Mouse (Mus musculus) cerebellum, adult (tissue): ENCODE measurements around the gene Stk11.
A peak's percentile ranks its signal among the peaks of the same experiment; 100 is the strongest.
"Not testable (repeated sequence)": the region's sequence is repeated elsewhere in the genome, so short reads cannot be mapped to it uniquely, and the experiment has no call there.

Source experiments
- ATAC-seq: cut with Nextera tagmentation; 2 replicates; pipeline ENCODE4 v1.9.2; 2017; ENCODE audit warnings: mild to moderate bottlenecking, moderate library complexity, mixed read lengths; ENCODE audit not compliant: insufficient number of reproducible peaks, low FRiP score, low TSS enrichment

Gene Stk11

DNA sequence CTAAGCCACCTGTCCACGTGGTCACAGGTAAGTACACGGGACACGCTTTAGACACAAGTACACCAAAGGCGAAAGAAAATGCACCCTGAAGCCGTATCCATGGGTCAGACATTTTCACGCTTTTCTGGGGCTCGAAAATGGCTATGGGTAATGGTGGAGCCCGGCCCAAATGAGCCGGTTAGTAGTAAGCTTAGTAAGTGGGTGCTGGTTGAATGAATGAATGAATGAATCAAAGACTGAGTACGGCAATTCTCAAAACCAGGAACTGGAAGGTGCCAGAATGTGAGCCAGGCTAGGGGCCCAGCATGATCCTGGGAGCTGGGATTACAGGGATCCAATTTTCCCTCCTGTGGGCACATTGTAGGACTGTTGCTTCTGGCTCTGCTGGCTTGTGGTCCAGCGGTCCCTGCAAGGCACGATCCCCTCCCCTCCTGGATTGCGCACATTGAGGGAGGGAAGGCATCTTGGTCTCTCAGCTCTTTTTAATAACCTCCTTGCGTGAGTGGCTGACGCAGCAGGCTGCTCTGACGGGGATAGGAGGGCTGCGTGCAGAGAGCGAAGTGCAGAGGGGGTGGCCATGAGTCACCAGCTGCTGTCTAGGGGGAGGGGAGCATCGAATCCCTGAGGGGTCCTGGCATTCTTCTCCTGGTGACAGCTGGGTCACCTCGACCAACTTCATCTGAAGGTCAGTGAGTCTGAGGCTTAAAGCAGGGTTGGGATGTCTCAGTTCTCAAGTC lies 50.0 kb downstream of the Stk11 start, which contains the start of gene Cirbp:
Gene Cirbp, plus strand, starts transcription at position 594 of the 737 bp plus-strand sequence.
- no peak for ATAC-seq

DNA sequence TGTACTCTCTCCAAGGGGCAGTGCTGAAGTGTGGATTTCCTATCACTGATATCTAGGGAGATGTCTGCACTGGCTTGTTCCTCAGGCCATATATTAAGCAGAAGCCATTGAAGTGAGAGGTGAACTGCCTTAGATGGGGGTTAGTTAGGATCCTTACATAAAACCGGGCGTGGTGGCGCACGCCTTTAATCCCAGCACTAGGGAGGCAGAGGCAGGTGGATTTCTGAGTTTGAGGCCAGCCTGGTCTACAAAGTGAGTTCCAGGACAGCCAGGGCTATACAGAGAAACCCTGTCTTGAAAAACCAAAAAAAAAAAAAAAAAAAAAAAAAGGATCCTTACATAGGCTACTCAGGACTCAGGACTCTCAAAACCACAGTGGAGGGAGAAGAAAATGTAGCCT lies 50.5 kb downstream of the Stk11 start:
- ATAC-seq, result not testable (repeated sequence)

DNA sequence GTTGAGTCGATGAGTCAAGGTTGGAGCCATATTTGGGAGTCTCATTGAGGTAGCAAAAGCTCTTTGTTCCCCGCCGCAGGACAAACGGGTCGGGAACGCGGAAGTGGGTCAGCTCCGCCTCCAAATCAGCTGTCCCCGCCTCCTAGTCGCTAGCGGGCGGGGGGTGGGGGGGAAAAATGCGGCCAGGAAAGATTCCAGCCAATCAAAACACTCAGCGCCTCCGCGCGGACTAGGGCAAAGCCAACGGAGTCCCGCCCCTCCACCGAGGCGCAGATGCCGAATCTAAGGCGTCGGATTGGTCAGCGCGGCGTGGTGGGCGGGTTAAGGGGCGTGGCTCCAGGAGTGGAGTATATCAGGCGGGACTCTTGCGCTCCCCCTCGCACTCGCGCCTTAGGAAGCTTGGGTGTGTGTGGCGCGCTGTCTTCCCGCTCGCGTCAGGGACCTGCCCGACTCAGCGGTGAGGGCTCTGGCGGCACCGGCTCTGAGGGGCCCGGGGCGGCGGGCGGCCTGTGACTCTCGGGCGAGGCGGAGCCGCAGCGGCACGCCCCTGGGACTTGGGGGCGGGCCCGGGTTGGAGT lies 51.9 kb downstream of the Stk11 start:
- ATAC-seq, result peak; percentile 72

DNA sequence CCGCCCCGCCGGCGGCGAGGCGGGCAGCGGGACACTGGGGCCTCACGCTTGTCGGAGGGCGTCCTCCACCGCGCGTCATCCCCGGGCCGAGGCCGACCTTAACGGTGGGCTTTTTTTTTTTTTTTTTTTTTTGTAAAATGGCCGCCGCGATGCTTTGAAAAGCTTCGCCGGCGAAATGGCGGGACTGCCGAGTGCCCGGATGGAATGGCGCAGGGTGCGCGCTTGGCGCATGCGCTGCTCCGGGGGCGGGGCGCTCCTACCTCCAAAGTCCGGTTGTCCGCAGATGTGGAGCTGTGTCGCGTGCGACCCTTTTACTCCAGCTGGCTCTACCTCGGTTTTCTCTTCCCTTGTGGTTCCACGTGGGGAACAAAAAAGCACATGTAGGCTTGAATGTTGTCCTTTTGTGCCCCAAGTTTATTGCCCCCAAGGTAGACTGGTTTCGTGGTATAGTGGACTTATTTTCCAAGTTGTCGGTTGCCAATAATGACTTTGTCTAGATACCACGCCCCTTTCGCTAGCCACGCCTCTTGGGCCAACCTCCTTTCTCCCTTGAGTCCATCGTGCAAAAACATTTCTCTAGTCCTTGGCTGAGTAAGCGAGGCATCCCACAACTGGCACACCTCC lies 52.5 kb downstream of the Stk11 start:
- ATAC-seq, result peak; percentile 20; the same call in 1 of the 2 replicates

DNA sequence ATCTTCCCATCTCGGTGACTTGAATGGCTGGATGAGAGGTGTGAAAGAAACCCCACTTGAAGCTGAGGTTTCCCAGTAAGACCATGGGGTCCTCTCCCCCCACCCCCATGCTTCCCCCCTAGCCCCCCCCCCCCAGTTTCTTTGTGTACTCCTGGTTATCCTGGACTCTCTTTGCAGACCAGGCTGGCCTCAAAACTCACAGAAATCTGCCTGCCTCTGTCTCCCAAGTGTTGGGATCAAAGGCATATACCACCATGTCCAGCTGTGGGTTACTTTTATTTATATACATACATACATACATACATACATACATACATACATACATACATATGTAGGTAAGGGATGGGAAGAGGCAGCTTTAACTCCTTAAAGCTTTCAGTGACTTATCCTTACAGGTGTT lies 53.5 kb downstream of the Stk11 start:
- no peak for ATAC-seq

DNA sequence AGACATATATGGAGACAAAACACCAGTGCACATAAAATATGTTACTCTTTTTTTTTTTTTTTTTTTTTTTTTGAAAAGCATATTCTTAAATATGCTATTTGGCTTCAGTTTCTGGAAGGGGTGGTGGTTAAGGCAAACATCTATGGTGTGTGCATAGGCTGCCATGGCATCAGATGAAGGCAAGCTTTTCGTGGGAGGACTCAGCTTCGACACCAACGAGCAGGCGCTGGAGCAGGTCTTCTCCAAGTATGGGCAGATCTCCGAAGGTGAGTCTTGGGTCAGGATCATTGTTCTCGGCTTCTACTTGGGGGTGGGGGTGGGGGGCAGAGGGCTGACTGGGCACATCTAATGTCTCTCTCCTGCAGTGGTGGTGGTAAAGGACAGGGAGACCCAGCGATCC lies 54.0 kb downstream of the Stk11 start:
- no peak for ATAC-seq

DNA sequence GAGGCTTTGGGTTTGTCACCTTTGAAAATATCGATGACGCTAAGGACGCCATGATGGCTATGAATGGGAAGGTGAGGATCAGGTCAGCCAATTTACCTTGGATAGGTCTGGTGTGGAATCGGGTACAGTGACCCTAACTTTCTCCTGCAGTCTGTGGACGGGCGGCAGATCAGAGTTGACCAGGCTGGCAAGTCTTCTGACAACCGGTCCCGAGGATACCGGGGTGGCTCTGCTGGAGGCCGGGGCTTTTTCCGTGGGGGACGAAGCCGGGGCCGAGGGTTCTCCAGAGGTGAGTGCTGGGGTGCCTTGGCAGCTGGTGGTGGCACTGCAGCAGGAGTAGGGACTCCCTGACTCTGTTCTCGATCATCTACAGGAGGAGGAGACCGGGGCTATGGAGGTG lies 54.4 kb downstream of the Stk11 start:
- ATAC-seq, result no peak

DNA sequence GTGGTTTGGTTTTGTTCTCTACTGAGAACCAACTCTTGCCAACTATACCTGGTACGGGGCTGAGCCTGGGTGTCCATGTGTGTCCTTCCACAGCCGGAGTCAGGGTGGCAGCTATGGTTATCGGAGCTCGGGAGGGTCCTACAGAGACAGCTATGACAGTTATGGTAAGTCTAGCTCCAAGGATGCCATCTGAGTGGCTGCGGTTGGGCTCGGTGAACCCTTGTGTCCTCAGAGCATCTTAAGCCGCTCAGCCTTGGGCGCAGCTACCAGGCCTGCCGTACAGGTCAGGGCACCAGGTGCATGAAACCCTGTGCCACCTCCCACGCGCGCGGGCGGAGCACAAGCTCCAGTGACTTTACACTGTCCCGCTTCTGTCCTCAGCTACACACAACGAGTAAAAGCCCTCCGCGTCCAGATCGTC lies 55.0 kb downstream of the Stk11 start:
- ATAC-seq, result no peak

DNA sequence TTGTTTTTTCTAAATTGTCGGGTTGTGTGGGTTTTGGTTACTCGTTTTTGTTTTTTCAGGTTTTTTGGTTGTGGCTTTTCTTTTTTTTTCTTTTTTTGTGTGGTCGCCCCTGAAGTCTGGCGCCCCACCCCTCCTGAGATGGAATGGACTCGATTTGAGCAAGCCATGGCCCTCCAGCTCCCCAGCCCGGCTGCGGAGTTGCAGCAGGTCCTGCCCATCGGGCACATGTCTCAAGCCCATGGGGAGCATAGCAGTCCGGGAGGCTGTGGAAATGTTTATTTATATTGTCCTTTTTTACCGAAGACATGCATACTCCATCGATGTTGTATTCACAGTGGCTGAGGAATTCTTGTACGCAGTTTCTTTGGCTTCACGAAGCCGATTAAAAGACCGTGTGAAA lies 55.6 kb downstream of the Stk11 start:
- ATAC-seq, result no peak

DNA sequence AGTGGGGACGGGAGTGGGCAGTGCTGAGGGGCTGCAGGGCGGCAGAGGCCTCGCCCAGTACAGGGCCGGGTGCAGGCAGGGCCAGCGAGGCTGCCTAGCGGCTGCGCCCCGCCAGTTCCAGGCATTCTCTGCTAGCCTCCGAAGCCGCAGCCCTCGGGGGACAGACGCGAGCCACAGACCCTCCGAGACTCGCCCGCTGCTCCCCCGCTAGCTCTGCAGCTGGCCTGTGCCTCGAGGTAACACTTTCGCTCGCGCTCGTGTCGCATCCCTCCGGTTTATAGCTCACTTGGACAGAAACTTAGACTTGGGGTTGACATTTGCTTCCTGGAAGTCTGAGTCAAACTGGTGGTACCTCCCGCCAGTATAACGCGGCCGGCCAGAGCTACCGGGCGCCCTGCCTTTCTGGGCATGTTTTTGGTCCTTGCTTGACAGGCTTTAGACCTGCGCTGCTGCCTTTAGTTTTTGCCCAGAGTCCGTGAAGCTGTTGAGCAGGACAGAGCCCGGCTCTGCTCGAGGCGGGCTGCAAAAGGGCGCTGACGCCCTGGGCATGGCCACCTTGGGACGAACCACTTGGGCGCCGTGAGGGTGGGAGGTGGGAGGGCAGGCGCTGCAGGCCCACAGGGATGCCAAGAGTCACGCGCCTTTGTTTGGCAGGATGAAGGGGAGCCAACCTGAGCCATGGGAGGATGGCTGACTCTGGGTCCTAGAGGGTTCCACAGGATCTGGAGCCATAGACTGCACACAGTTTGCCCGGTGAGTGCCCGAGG lies 56.3 kb downstream of the Stk11 start:
- no peak for ATAC-seq

DNA sequence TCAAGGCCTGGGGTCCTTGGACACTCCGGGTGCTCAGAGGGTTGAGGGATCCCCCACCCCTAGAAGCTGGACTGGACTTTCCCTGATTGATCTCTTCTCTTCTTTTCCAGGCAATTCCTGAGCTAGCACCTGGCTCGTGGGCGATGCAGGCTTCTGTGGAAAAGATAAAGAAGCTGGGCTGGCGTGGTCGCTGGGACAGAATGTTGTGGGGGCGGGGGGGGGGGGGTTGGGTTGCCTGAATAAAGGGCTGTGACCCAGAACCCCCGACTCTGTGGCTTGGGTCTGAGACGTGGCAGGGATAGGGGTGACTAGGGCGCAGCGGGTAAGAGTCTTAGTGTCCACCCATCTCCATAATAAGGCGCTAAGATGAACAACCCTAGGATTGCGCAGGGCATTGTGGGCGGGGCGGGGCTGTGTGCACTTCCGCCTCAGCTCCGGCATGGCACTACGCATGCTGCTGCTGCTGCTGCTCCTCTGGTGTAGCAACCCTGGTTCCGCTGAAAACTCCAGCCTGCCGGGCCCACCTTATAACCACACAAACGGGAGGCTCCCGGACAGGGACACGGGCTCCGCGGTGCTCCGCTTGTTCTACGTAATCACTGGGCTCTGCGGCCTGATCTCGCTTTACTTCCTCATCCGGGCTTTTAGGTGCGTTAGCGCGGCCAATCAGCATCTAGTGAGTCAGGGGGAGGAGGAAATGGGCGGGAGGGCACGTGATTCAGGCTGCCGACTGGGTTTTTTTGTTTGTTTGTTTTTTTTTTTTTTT lies 57.1 kb downstream of the Stk11 start, which contains the start of gene 1600002K03Rik:
Gene 1600002K03Rik, plus strand, starts transcription at position 418 of the 766 bp plus-strand sequence.
- ATAC-seq, result peak; percentile 34; the same call in 1 of the 2 replicates

DNA sequence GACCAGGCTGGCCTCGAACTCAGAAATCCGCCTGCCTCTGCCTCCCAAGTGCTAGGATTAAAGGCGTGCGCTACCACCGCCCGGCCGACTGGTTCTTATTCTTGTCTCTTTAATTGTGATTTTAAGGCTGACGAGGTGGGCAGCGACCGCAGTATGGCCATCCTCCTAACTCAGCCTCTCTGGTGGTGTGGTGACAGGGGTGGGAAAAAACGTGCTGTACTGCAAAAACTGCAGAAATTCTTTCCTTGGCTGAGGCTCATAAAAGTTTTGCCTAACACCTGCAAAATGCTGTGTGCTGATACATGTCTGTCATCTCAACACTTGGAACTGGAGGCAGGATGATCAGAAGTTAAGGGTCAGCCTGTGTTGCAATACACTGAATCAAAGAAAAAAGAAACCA lies 57.8 kb downstream of the Stk11 start:
- no peak for ATAC-seq

DNA sequence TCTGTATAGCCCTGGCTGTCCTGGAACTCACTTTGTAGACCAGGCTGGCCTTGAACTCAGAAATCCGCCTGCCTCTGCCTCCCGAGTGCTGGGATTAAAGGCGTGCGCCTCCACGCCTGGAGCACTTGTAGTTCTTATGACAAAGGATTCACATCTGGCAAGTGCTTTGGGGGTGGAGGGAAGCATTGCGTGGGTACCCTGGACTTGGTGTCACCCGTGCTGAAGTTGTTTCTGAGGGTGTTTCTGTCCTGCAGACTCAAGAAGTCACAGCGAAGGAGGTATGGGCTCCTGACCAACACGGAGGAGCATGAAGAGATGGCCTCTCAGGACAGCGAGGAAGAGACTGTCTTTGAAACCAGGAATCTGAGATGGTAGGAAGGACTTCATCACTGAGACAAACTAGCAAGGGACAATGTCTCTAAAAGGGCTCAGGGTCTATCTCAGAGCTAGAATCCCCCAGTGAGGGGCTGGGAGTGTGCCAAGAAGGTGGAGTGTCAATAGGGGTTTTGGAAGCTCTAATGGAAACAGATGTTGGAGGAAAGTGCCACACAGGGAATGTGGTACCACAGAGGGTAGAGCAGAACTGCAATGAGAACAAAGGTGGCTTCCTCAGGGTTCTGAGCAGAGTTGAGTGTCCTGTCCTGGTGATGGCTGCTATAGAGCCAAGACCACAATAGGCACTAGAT lies 58.5 kb downstream of the Stk11 start:
- ATAC-seq, result no peak

DNA sequence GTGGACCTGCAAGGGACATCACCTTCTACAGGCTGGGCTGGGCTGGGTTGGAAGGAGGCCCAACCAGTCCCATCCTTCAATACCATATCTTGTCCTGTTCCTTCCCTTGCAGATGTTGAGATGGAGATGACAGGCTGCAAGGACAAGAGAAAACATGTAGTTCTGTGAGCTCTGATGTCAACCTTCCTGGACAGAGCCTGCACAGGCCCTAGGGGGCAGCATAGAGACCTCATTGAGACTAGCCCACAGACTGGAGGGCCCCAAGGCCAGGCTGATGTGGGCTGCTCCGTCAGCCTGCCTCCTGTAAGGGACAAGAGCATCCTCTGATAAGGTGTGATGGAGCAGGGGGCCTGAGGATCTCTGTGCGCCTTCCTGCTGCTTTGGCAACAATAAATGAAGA lies 59.1 kb downstream of the Stk11 start:
- no peak for ATAC-seq

DNA sequence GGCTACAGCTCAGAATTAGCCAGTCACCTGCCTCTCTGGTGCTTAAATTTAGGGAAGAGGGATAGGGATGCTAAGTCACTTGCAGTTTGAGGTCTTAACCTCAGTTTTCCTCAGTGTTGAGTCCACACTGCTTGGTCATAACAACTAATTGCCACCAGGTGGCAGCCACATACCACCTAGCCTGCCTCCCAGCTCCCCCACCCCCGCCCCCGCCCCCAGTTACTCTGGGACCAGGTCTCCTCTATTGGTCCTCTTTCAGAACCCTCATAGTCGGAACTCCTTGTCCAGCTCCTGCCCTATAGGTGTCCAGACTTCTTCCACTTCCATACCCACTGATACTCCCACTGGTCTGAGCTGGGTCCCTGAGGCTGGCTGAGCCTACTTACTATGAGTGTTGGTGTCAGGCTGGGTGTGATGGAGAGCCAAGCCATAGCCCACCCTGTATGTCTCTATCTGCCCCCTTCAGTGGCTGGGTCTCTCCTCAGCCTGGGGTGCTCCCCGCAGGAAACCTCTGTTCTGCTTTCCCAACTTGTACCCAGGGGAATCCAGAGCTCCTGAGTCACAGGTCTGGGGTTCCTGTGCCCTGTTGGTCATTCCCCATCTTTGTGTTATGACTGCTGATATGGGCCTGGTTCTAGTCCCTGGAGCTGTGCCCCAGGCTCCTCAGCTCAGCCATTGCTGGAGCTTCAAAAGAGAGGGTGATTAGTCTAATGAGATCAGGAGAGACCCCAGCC lies 60.1 kb downstream of the Stk11 start:
- no peak for ATAC-seq

DNA sequence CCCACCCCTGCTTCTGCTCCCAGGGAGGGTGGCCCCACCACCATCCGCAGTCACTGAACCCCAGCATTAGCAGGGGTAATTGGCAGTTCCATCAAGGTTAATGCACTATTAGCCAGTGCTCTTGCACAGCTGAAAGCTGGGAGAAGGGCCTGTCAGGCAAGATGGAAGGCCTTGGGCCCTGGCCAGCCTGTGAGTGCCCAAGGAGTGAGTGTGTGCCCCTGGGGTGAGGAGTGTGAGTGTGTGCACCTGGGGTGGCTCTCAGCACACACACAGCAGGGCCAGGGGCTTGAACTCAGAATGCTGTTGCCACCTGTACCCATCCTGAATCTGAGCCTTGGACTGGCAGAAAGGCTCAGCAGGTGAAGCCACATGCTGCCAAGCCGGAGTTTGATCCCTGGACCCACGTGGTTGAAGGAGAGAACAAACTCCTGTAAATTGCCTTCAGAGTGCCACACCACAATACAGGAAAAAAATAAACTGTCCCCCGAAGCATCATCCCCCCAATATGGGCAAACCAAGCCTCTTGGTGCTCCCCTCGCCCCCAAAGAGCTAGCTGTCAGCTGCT lies 60.7 kb downstream of the Stk11 start:
- no peak for ATAC-seq

DNA sequence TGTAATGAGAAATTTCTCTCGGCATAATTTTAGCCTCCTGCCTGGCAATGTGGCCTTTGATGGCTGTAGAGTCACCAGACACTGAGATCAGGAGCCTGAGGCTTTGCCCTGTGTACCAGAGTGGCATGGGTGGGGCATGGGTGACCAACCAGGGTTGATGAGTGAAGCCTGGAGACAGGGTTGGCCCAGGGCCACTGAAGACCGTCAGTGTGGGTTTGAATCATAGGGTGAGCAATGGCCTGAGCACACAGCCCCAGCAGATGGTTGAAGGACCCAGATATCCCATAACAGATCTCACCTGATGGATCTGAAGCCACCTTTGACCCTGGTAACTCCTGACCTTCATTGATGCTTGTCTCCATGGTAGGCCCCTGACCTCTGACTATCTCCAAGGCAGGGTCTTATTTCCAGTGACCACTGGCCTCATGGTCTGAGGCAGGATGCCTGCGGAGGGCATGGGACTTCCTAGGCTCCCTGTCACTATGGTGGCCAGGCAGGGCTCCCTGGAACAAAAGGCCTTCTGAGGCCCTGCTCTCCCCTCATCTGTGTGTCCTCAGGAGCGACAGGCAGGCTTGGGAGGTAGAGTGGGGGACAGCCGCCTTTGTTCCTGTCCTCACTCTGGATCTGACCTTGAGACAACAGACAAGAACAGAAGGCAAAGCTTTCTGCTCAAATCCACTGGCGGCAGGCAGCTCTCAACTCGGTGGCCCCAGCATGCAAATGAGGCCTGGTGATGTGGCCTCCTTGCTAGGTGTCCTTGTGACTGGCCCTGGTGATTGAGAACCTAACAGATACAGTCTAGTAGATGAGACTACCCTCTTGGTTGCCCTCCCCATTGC lies 62.1 kb downstream of the Stk11 start:
- no peak for ATAC-seq
